Mouse (Mus musculus) stomach, postnatal 0 days (tissue): Measurements from ENCODE around the gene Rai14.

ENCODE experiments used
- CTCF ChIP-seq: IDR thresholded peaks from 2 replicates; pipeline ENCODE4 v1.5.1; 2016; ENCODE audit warnings: antibody characterized with exemption, low read depth, mild to moderate bottlenecking, moderate library complexity
- EP300 ChIP-seq: optimal IDR thresholded peaks from 2 replicates; pipeline ENCODE3; 2016; ENCODE audit warnings: antibody characterized with exemption

GRCm38 (mm10) chr15:10742441-10742840 lies 28.0 kb upstream of the Rai14 start:
- TF ChIP-seq CTCF (no peak), EP300 (no peak)
